Mouse (Mus musculus) kidney, embryonic 16.5 days (tissue): ENCODE measurements around the gene Inpp5b. TPM values are rescaled to one million over a fixed set of nuclear protein-coding genes. Genes with fewer than 3 reads are reported as not detected.
A peak's percentile ranks its signal among the peaks of the same experiment; 100 is the strongest.

Experiments used
- ATAC-seq: fragments of 200-750 bp; cut with Nextera tagmentation; 2 replicates; pipeline ENCODE4 v1.8.0; 2017; ENCODE audit warnings: moderate TSS enrichment; ENCODE audit not compliant: low FRiP score, low TSS enrichment
- H3K27ac ChIP-seq: fragments of 300-500 bp; sonication (generic); 2 replicates; pipeline ENCODE4 v1.5.1; 2014; ENCODE audit warnings: low read length
- H3K27me3 ChIP-seq: fragments of 300-500 bp; sonication (generic); 2 replicates; pipeline ENCODE4 v1.6.1; 2014; ENCODE audit warnings: low read length, control low read depth, mixed read lengths; ENCODE audit not compliant: insufficient read depth
- H3K36me3 ChIP-seq: fragments of 300-500 bp; sonication (generic); 2 replicates; pipeline ENCODE4 v1.6.1; 2014; ENCODE audit warnings: low read length, control low read depth, mixed read lengths; ENCODE audit not compliant: insufficient read depth
- H3K4me1 ChIP-seq: fragments of 300-500 bp; sonication (generic); 2 replicates; pipeline ENCODE4 v1.6.1; 2014; ENCODE audit warnings: low read length, control low read depth, mixed read lengths; ENCODE audit not compliant: insufficient read depth
- H3K4me2 ChIP-seq: fragments of 300-500 bp; sonication (generic); replicated peaks from 2 replicates; pipeline ENCODE4 v1.6.1; 2014; ENCODE audit warnings: low read depth, low read length
- H3K4me3 ChIP-seq: fragments of 300-500 bp; sonication (generic); 2 replicates; pipeline ENCODE4 v1.5.1; 2014; ENCODE audit warnings: mild to moderate bottlenecking, low read length
- H3K9ac ChIP-seq: fragments of 300-500 bp; sonication (generic); replicated peaks from 2 replicates; pipeline ENCODE4 v1.6.1; 2014; ENCODE audit warnings: low read length
- H3K9me3 ChIP-seq: fragments of 300-500 bp; sonication (generic); 2 replicates; pipeline ENCODE4 v1.6.1; 2016; ENCODE audit warnings: low read length, control low read depth
- WGBS: fragments of 180-500 bp; shearing (Covaris S2); extraction: QIAGEN DNeasy Blood & Tissue Kit; methylation state at CpG from one replicate; pipeline ENCODE4 v1.1.7; 2014; 5-methylcytosine and 5-hydroxymethylcytosine counted together
- polyA plus RNA-seq: library from polyadenylated mRNA; unstranded; fragments of >200 nt; fragmentation: Nextera tagmentation; extraction: Ambion mirVana; gene quantifications from 2 replicates; pipeline ENCODE4 v1.2.1, GENCODE M21; 2015

The Inpp5b gene
- polyA plus RNA-seq, 1 experiment from 2014 or later: 35.0 TPM

GRCm38 (mm10) chr4:124803406-124803805, 61.8 kb downstream of the Inpp5b start:
- WGBS: 75% methylated on average over 6 of the region's 6 CpGs
- Histone ChIP-seq H3K9ac (peak overlapping the region; percentile 95), H3K4me1 (peaks cover 11% of the 10 kb centered on the region), H3K4me2 (peak overlapping the region; percentile 80), H3K4me3 (peak overlapping the region; percentile 74), H3K9me3 (no peaks in the 10 kb centered on the region), H3K36me3 (peaks cover 22% of the 10 kb centered on the region), H3K27ac (no peak overlapping the region), H3K27me3 (no peaks in the 10 kb centered on the region)
- ATAC-seq: no peak

- no peak for ATAC-seq
- 77% methylated on average over 5 of the region's 5 CpGs for WGBS
- Histone ChIP-seq H3K4me1 (peaks cover 1% of the 10 kb centered on the region), H3K36me3 (peaks cover 22% of the 10 kb centered on the region), H3K27me3 (no peaks in the 10 kb centered on the region), H3K4me2 (no peak overlapping the region), H3K9ac (no peak overlapping the region), H3K9me3 (no peaks in the 10 kb centered on the region), H3K4me3 (no peak overlapping the region), H3K27ac (no peak overlapping the region)
Measured at GRCm38 (mm10) chr4:124808511-124808910, 66.9 kb downstream of the Inpp5b start.

GRCm38 (mm10) chr4:124809136-124809883, 67.7 kb downstream of the Inpp5b start:
- no peaks in the 10 kb centered on the region for H3K9me3 ChIP-seq
- WGBS: 73% methylated on average over 9 of the region's 9 CpGs
- no peak overlapping the region for H3K27ac ChIP-seq
- H3K4me3 ChIP-seq: no peak overlapping the region
- no peaks in the 10 kb centered on the region for H3K4me1 ChIP-seq
- no peak for ATAC-seq
- H3K4me2 ChIP-seq: no peak overlapping the region
- no peaks in the 10 kb centered on the region for H3K27me3 ChIP-seq
- peaks cover 26% of the 10 kb centered on the region for H3K36me3 ChIP-seq
- H3K9ac ChIP-seq: no peak overlapping the region

DNA sequence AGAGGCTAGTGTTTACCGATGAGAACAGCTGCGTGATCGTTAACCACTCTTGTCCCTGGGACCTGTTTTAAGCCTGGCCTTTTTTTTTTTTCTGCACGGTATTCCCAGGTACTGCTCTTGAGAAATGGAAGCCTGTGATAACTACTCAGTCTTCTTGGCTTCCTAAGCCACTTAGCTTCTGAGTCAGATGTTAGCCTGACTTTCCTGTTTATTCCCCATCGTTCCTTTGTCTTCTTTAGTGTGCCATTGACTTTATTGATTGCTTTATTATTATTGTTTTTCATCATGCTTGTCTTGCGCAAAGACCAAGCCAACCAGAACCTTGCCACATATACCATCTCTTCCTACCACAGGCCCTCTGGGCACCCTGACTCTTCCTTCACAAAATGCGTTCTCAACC, 68.4 kb downstream of the Inpp5b start:
- no peak for ATAC-seq
- 92% methylated on average over 7 of the region's 7 CpGs for WGBS
- H3K4me3 ChIP-seq: no peak overlapping the region

GRCm38 (mm10) chr4:124811347-124811975, 69.8 kb downstream of the Inpp5b start:
- no peaks in the 10 kb centered on the region for H3K9me3 ChIP-seq
- WGBS: 74% methylated on average over 9 of the region's 9 CpGs
- no peaks in the 10 kb centered on the region for H3K27me3 ChIP-seq
- H3K4me3 ChIP-seq: no peak overlapping the region
- peaks cover 13% of the 10 kb centered on the region for H3K36me3 ChIP-seq
- no peak overlapping the region for H3K27ac ChIP-seq
- H3K4me2 ChIP-seq: no peak overlapping the region
- 0 out of 2 replicates have a peak overlapping the region, but pooled peaks have one; percentile 25 for H3K9ac ChIP-seq
- ATAC-seq: no peak
- H3K4me1 ChIP-seq: no peaks in the 10 kb centered on the region

More for the DNA sequence above, 68.4 kb downstream of the Inpp5b start:
- no peaks in the 10 kb centered on the region for H3K27me3 ChIP-seq
- no peak overlapping the region for H3K27ac ChIP-seq
- H3K4me2 ChIP-seq: no peak overlapping the region
- no peak overlapping the region for H3K9ac ChIP-seq
- no peaks in the 10 kb centered on the region for H3K9me3 ChIP-seq
- H3K36me3 ChIP-seq: peaks cover 20% of the 10 kb centered on the region
- H3K4me1 ChIP-seq: no peaks in the 10 kb centered on the region

GRCm38 (mm10) chr4:124815901-124816300, 74.3 kb downstream of the Inpp5b start:
- no peak for ATAC-seq
- H3K9ac ChIP-seq: no peak overlapping the region
- no peaks in the 10 kb centered on the region for H3K9me3 ChIP-seq
- peaks cover 9% of the 10 kb centered on the region for H3K4me1 ChIP-seq
- H3K27ac ChIP-seq: no peak overlapping the region
- no peaks in the 10 kb centered on the region for H3K27me3 ChIP-seq
- WGBS: 95% methylated on average over 11 of the region's 11 CpGs
- H3K4me2 ChIP-seq: no peak overlapping the region
- H3K36me3 ChIP-seq: peaks cover 13% of the 10 kb centered on the region
- no peak overlapping the region for H3K4me3 ChIP-seq

- Histone ChIP-seq H3K4me1 (peaks cover 9% of the 10 kb centered on the region), H3K27me3 (no peaks in the 10 kb centered on the region)
Measured at GRCm38 (mm10) chr4:124817803-124818202, 76.2 kb downstream of the Inpp5b start.

DNA sequence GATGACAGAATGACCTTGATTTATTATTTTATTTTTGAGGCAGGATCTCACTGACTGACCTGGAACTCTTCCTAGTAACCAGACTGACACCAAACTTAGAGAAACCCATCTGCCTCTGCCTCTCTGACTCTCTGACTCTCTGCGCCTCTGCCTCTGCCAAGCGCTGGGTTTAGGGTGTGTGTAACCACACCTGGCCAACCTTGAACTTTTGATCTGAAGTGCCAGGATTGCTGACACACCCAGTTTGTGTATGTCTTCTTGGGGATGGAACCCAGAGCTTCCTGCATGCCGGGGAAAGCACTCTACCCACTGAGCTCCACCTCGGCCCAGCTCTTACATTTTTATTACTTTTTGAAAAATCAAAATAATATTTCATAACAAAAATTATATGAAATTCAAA, 77.2 kb downstream of the Inpp5b start:
- H3K27me3 ChIP-seq: no peaks in the 10 kb centered on the region
- no peak overlapping the region for H3K4me3 ChIP-seq
- no peaks in the 10 kb centered on the region for H3K9me3 ChIP-seq
- peaks cover 19% of the 10 kb centered on the region for H3K36me3 ChIP-seq
- no peak overlapping the region for H3K9ac ChIP-seq
- no peak overlapping the region for H3K4me2 ChIP-seq
- ATAC-seq: no peak
- 89% methylated on average over 4 of the region's 4 CpGs for WGBS
- peaks cover 9% of the 10 kb centered on the region for H3K4me1 ChIP-seq
- no peak overlapping the region for H3K27ac ChIP-seq

More at GRCm38 (mm10) chr4:124817803-124818202, 76.2 kb downstream of the Inpp5b start:
- Histone ChIP-seq H3K4me3 (no peak overlapping the region), H3K27ac (no peak overlapping the region), H3K9me3 (no peaks in the 10 kb centered on the region), H3K36me3 (peaks cover 14% of the 10 kb centered on the region), H3K4me2 (no peak overlapping the region), H3K9ac (no peak overlapping the region)
- 23% methylated on average over 6 of the region's 6 CpGs for WGBS
- peak; percentile 94 for ATAC-seq

- peaks cover 32% of the 10 kb centered on the region for H3K36me3 ChIP-seq
- no peak for ATAC-seq
- no peak overlapping the region for H3K27ac ChIP-seq
- 92% methylated on average over 6 of the region's 6 CpGs for WGBS
- no peaks in the 10 kb centered on the region for H3K9me3 ChIP-seq
- H3K9ac ChIP-seq: no peak overlapping the region
- H3K27me3 ChIP-seq: no peaks in the 10 kb centered on the region
- no peaks in the 10 kb centered on the region for H3K4me1 ChIP-seq
- no peak overlapping the region for H3K4me2 ChIP-seq
- H3K4me3 ChIP-seq: no peak overlapping the region
Measured at GRCm38 (mm10) chr4:124824967-124825366, 83.3 kb downstream of the Inpp5b start.

- Histone ChIP-seq H3K36me3 (peaks cover 34% of the 10 kb centered on the region), H3K9me3 (no peaks in the 10 kb centered on the region), H3K27me3 (no peaks in the 10 kb centered on the region), H3K4me1 (no peaks in the 10 kb centered on the region), H3K4me3 (no peak overlapping the region), H3K27ac (no peak overlapping the region), H3K4me2 (no peak overlapping the region), H3K9ac (no peak overlapping the region)
- WGBS: 97% methylated on average over 21 of the region's 21 CpGs
- ATAC-seq: no peak
Measured at GRCm38 (mm10) chr4:124825371-124825965, 83.8 kb downstream of the Inpp5b start.
